Mouse (Mus musculus) c-Kit-positive CD71-positive TER-119-negative erythroid progenitor cells, embryonic 14.5 days (primary cell): ENCODE measurements around the gene Kcne4.

Experiments used
- DNase-seq: peaks from one replicate; pipeline ENCODE4 v3.0.0-alpha.2; 2013; ENCODE audit warnings: low read depth

Gene Kcne4

GRCm38 (mm10) chr1:78860056-78860455, 43.5 kb downstream of the Kcne4 start:
- no peak for DNase-seq

- DNase-seq, result no peak
Observed at GRCm38 (mm10) chr1:78862281-78862680, 45.7 kb downstream of the Kcne4 start.

GRCm38 (mm10) chr1:78863833-78864232, 47.3 kb downstream of the Kcne4 start:
- DNase-seq, result no peak

GRCm38 (mm10) chr1:78864351-78864750, 47.8 kb downstream of the Kcne4 start:
- no peak for DNase-seq

GRCm38 (mm10) chr1:78864799-78865346, 48.3 kb downstream of the Kcne4 start:
- no peak for DNase-seq

- no peak for DNase-seq
Observed at GRCm38 (mm10) chr1:78865991-78866390, 49.4 kb downstream of the Kcne4 start.

- DNase-seq, result no peak
Observed at GRCm38 (mm10) chr1:78866455-78866854, 49.9 kb downstream of the Kcne4 start.
